Mouse (Mus musculus) lung, adult 2 months (tissue): ENCODE data around the gene Cat.
A peak's percentile ranks its signal among the peaks of the same experiment; 100 is the strongest.

Experiments used
- CTCF ChIP-seq: fragments of 200-500 bp; IDR thresholded peaks from 2 replicates; pipeline ENCODE4 v1.5.1; 2011; ENCODE audit warnings: mild to moderate bottlenecking, low read length, control low read depth; ENCODE audit not compliant: insufficient read depth
- POLR2A ChIP-seq: fragments of 200-500 bp; IDR thresholded peaks from 2 replicates; pipeline ENCODE4 v1.6.1; 2011; ENCODE audit warnings: low read depth, mild to moderate bottlenecking, control low read depth, low read length, borderline replicate concordance; ENCODE audit errors: extremely low read depth

GRCm38 (mm10) chr2:103445776-103446175 is 39.2 kb downstream of the Cat start:
- TF ChIP-seq POLR2A = no peak
- peak; percentile 55; the same call in 1 of the 2 replicates for TF ChIP-seq CTCF
